Mouse (Mus musculus) liver, postnatal 0 days (tissue): ENCODE measurements at regions not wholly inside any gene's neighbourhood (a gene's known extent, or its start where the extent isn't known, plus 50 kb on each side); places are given as distances from the start of the nearest gene placed in this dataset.

Experiments used
- ATAC-seq: fragments of 200-750 bp; cut with Nextera tagmentation; 2 replicates; pipeline ENCODE4 v1.8.0; 2017; ENCODE audit warnings: mild to moderate bottlenecking, moderate library complexity
- DNase-seq: peaks from one replicate; pipeline ENCODE4 v3.0.0-alpha.2; 2016
- H3K27ac ChIP-seq: fragments of 300-500 bp; sonication (generic); 2 replicates; pipeline ENCODE4 v1.5.1; 2014; ENCODE audit warnings: antibody characterized with exemption, moderate library complexity, mild to moderate bottlenecking, low read depth
- H3K27me3 ChIP-seq: fragments of 300-500 bp; sonication (generic); 2 replicates; pipeline ENCODE4 v1.6.1; 2014; ENCODE audit warnings: low read length, control low read depth, mixed read lengths; ENCODE audit not compliant: insufficient read depth
- H3K36me3 ChIP-seq: fragments of 300-500 bp; sonication (generic); replicated peaks from 2 replicates; pipeline ENCODE4 v1.6.1; 2014; ENCODE audit warnings: mild to moderate bottlenecking, control low read depth, low read length, moderate library complexity, mixed read lengths; ENCODE audit not compliant: insufficient read depth
- H3K4me1 ChIP-seq: fragments of 300-500 bp; sonication (generic); 2 replicates; pipeline ENCODE4 v1.6.1; 2014; ENCODE audit warnings: antibody characterized with exemption, mild to moderate bottlenecking, control low read depth; ENCODE audit not compliant: insufficient read depth
- H3K4me2 ChIP-seq: fragments of 300-500 bp; sonication (generic); 2 replicates; pipeline ENCODE4 v1.6.1; 2014; ENCODE audit warnings: low read depth, mild to moderate bottlenecking, low read length, moderate library complexity, mixed read lengths
- H3K4me3 ChIP-seq: fragments of 300-500 bp; sonication (generic); 2 replicates; pipeline ENCODE4 v1.5.1; 2014; ENCODE audit warnings: low read depth, low read length
- H3K9ac ChIP-seq: fragments of 300-500 bp; sonication (generic); replicated peaks from 2 replicates; pipeline ENCODE4 v1.6.1; 2014; ENCODE audit warnings: mild to moderate bottlenecking, moderate library complexity
- H3K9me3 ChIP-seq: fragments of 300-500 bp; sonication (generic); 2 replicates; pipeline ENCODE4 v1.6.1; 2016; ENCODE audit warnings: mild to moderate bottlenecking, control low read depth, low read length, mixed read lengths
- CTCF ChIP-seq: sonication (generic); IDR thresholded peaks from 2 replicates; pipeline ENCODE4 v1.5.1; 2016; ENCODE audit warnings: antibody characterized with exemption, low read depth
- EP300 ChIP-seq: IDR thresholded peaks from 2 replicates; pipeline ENCODE4 v1.6.1; 2016; ENCODE audit warnings: antibody characterized with exemption, low read depth, mild to moderate bottlenecking
- WGBS: fragments of 180-500 bp; shearing (Covaris S2); extraction: QIAGEN DNeasy Blood & Tissue Kit; methylation state at CpG from one replicate; pipeline ENCODE4 v1.1.7; 2014; ENCODE audit not compliant: insufficient replicate concordance; 5-methylcytosine and 5-hydroxymethylcytosine counted together

GRCm38 (mm10) chr11:15836307-15836706 lies 421.2 kb upstream of the Vstm2a start:
- no peak overlapping the region for H3K4me3 ChIP-seq
- no peak overlapping the region for H3K27ac ChIP-seq
- H3K4me2 ChIP-seq: no peak overlapping the region
- H3K36me3 ChIP-seq: no peaks in the 10 kb centered on the region
- no peak overlapping the region for H3K9ac ChIP-seq
- H3K27me3 ChIP-seq: no peaks in the 10 kb centered on the region
- WGBS: 74% methylated on average over 1 of the region's 1 CpGs
- H3K9me3 ChIP-seq: no peaks in the 10 kb centered on the region
- H3K4me1 ChIP-seq: no peaks in the 10 kb centered on the region
- ATAC-seq: no peak
- TF ChIP-seq CTCF: no peak
- TF ChIP-seq EP300: no peak
- DNase-seq: no peak

DNA sequence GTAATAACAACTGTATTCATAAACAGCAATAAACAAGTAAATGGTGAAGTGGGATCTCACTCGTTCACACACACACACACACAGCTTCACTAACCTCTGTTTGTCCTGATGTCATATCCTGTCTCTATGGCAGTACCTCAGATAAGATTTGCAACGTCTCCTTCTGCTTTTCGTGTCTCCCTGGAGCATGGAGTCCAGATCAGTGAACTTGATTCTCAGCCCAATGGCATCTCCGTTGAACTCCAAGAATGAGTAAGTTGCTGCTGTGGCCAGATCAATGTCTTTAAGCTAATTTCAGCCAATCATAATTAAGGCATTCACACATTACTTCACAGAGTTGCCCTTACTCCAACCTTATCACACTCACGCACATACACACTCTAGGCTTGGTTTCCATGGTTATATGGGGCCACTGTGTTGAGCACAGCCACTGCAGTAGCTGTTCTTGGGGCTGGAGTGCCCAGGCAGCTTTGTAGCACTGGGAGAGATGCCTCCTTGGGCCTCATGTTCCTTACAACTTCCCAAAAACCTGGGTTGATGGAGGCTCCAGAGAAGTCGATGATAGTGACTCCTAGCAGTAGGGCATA lies 418.8 kb upstream of the Vstm2a start:
- WGBS: 69% methylated on average over 6 of the region's 6 CpGs
- Histone ChIP-seq H3K4me3 (no peak overlapping the region), H3K4me2 (no peak overlapping the region), H3K36me3 (no peaks in the 10 kb centered on the region), H3K4me1 (no peaks in the 10 kb centered on the region), H3K9ac (no peak overlapping the region), H3K9me3 (no peaks in the 10 kb centered on the region), H3K27me3 (no peaks in the 10 kb centered on the region), H3K27ac (no peak overlapping the region)
- ATAC-seq: peak; percentile 88
- no peak for TF ChIP-seq EP300
- no peak for TF ChIP-seq CTCF
- no peak for DNase-seq

GRCm38 (mm10) chr11:15839271-15839670 lies 418.3 kb upstream of the Vstm2a start:
- no peak overlapping the region for H3K4me2 ChIP-seq

DNA sequence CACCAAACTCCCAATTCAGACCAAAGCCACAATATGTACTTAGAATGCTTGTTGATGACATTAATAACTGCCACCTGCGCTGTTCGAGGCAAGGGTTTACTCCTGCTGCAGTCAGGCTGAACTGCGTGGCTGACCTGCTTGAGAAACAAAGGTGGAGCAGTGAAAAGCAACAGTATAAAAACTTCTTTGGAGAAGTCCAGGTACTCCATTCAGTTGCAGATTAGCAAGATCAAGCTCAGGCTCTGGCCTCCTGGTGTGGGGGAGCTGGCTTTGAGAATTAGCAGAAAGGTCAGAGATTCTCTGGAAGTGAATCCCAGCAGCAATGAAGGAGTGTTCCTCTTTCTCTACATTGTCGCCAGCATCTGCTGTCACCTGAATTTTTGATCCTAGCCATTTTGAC lies 378.4 kb upstream of the Vstm2a start:
- 61% methylated on average over 4 of the region's 4 CpGs for WGBS

More at GRCm38 (mm10) chr11:15839271-15839670, 418.3 kb upstream of the Vstm2a start:
- H3K27ac ChIP-seq: no peak overlapping the region
- H3K9me3 ChIP-seq: no peaks in the 10 kb centered on the region
- no peaks in the 10 kb centered on the region for H3K27me3 ChIP-seq
- DNase-seq: no peak
- H3K36me3 ChIP-seq: no peaks in the 10 kb centered on the region
- H3K4me1 ChIP-seq: no peaks in the 10 kb centered on the region
- H3K9ac ChIP-seq: no peak overlapping the region
- no peak for ATAC-seq
- TF ChIP-seq CTCF (no peak), EP300 (no peak)
- H3K4me3 ChIP-seq: no peak overlapping the region

More for the DNA sequence above, 378.4 kb upstream of the Vstm2a start:
- Histone ChIP-seq H3K27ac (no peak overlapping the region), H3K4me3 (no peak overlapping the region), H3K27me3 (no peaks in the 10 kb centered on the region), H3K4me2 (no peak overlapping the region), H3K4me1 (no peaks in the 10 kb centered on the region), H3K9ac (no peak overlapping the region), H3K9me3 (no peaks in the 10 kb centered on the region), H3K36me3 (no peaks in the 10 kb centered on the region)
- TF ChIP-seq EP300 (no peak), CTCF (no peak)
- DNase-seq (no peak), ATAC-seq (no peak)
